Mouse (Mus musculus) 416B (cell line): ENCODE data around the gene Galnt18.

Experiments used
- DNase-seq: peaks from one replicate; pipeline ENCODE4 v3.0.0; 2011; ENCODE audit warnings: low read depth

Gene Galnt18

GRCm38 (mm10) chr7:111771251-111771801 lies 8.5 kb downstream of the Galnt18 start:
- no peak for DNase-seq

GRCm38 (mm10) chr7:111770585-111770984 lies 9.2 kb downstream of the Galnt18 start:
- no peak for DNase-seq

DNA sequence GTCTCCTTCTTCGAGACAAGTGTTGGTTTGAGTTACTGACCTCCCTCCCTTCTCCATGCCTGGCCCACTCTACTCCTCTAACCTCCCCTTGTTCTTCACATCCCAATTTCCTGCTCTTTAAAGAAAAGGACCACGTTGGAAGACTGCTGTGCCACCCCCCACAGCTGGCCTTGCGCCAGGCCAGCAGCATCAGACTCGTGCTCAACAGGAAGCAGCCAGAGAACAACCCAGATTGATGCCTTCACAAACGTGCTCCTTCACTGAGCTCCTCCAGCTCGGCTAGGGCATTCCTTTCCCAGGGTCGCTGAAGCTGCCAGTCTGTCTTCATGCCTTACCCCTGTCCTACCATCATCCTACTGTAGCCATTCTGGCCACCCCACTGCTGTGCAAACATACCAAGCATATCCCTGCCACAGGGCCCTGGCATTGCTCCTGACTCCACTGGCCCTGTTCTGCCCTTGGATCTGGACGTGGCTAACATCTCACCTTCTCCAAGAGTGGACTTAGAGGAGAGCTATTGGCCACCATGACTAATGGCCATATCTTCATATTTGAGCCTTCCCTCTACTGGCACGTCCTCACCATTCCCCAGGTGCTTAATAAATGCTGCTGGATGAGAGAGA lies 13.5 kb downstream of the Galnt18 start:
- DNase-seq = no peak

- no peak for DNase-seq
Observed at GRCm38 (mm10) chr7:111762754-111763153, 17.0 kb downstream of the Galnt18 start.

DNA sequence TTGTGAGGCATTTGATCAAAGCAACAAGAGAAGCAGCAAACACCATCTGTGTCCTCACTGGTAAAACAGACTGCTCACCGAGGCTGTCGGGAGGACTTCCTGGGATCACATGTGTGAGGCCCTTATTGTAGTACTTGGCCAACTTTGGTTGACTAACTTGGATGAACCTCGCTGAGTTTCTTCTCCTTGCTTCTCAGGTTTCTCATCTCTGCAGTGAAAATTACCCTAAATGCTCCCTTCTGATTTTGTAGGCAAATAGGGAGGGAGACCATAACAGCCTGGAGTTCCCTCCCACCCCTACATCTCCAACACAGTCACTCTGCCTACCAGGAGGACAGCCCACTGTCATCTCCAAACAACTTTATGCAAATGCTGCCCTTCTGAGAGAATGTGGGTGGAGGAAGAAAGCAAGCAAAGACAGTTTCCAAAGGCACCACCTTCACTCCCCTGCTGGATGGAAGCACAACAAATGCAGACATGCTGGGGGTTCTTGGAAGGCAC lies 31.2 kb downstream of the Galnt18 start:
- DNase-seq = no peak

DNA sequence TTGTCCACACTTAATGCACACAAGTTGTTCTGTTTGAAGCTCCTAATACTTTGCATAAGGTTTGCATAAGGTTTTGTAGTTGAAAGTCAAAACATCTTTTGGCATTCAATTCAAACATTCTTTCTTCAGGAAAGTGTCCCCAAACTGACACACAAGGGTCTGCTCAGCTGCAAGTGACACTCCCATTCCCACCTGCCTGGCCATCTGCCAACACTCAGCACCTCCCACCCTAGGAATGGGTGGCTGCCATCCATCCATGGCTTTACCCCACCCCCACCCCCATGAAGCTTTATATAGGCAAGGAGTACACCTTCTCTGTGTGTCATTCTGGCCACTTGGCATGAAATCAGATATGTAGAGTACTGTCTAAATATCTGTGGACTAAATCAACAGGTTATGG lies 35.0 kb downstream of the Galnt18 start:
- DNase-seq = no peak

- no peak for DNase-seq
Observed at GRCm38 (mm10) chr7:111741595-111741994, 38.2 kb downstream of the Galnt18 start.

DNA sequence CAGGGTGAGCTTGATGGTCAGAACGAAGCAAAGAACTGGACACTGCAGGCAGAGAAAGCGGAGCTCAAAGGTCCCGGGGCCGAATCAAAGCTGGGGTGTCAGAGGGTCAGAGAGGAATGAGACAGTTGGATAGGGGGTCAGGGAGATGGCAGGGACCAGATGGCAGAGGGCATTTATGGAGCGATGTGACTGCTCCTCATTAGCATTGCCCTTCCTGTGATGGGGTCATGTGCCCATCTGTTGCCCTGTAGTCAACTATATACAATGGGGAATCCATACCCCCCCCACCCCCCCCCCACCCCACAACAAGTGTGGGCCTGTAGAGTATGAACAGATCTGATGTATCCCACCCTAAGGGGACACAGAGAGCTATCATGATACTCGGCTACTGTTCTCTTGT lies 39.7 kb downstream of the Galnt18 start:
- DNase-seq = no peak

GRCm38 (mm10) chr7:111739371-111739765 lies 40.4 kb downstream of the Galnt18 start:
- DNase-seq = no peak

GRCm38 (mm10) chr7:111738456-111739370 lies 41.1 kb downstream of the Galnt18 start:
- DNase-seq = no peak

DNA sequence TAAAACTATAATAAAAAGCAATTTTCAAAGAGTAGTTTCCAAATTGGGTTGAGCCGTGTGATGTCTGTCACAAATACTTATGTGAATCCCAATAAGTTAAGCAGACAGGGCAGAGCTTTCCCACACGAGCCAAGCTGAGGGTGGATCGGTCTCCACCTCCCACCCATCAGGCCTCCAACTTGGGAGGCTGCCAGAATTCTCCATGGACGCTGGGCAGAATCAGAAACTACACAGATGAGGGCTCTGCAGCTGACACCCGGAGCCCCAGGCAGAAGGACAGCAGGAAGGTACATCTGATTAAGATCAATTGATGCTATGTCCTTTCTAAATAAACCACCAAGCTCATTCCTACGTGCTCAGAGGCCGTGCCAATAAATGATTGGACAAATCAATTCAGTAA lies 42.4 kb downstream of the Galnt18 start:
- no peak for DNase-seq

DNA sequence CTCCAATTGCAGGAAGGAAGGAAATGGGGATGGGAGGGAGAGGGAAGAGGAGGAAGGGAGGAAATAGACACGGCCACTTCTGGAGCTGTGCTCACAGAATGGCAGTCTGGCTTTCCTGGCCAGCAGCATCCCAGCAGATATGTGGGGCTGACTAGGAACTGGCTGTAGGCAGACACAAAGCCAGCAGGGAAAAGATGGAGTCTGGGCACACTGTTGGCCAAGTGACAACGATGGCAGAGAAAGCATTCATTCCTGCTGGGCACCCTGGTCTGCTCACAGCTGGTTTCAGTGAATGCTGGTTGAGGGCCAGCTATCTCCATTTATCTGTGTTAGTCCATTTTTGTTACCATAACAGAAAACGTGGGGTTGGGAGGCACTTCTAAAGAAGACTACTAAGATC lies 43.4 kb downstream of the Galnt18 start:
- DNase-seq = no peak

DNA sequence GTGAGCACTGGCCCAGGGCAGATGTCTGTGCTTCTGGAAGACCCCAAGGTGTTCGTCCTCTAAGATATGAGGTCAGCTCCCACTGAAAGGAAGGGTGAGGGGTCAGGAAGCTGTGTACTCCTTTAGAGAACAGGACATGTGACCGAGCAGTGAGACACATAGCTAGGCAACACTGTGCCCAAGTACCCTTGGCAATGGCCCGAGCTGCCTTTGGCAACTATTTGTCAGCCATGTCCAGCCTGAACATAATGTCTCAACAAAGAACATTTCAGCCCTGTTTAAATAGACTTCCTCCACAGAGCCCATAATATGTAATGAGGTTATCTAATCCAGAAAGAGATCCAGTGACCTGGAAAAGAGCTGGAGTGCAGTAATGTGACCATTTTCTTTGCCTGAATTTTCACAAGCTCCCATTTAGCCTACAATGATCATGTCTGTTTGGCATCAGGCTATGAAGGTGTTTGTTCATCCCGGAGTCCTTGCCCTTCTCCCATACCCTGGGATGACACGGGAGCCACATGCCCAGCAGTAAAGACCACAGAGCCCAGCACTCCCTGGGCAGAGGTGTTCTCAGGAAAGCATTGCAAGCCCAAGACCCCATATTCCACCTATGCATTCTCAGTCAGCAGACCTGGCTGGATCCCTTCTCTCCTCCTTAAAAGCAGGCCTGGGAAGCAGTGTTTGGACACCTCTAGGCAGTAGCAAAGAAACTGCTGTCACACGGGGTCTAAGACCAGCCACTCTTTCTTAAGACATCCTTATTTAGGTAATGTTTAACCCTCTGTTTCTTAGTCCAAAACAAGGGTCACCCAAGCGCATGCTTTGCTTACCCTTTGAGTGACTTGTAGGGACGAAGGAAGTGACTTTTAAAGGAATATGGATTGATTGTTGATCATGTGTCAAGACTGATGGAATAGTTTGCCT lies 49.2 kb downstream of the Galnt18 start:
- DNase-seq = no peak

DNA sequence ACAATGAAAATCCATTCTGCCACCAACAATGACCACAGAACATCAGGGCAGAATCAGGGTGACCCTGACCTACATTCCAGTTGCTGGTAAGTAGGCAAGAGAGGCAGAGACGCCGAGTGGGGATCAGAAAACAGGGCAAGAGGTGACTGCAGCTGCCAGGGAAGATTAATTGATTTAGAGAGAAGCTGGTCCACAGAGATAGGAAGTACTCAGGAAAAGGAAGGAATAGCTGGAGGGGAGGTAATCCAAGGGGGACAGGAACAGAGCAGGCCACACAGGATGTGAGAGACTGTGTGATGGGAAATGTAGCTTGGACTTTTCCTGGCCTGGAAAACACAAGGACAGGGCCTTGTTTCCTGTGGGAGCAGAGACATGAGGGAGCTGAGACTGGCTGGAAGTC lies 52.8 kb downstream of the Galnt18 start:
- no peak for DNase-seq

GRCm38 (mm10) chr7:111724730-111725129 lies 55.0 kb downstream of the Galnt18 start:
- no peak for DNase-seq

DNA sequence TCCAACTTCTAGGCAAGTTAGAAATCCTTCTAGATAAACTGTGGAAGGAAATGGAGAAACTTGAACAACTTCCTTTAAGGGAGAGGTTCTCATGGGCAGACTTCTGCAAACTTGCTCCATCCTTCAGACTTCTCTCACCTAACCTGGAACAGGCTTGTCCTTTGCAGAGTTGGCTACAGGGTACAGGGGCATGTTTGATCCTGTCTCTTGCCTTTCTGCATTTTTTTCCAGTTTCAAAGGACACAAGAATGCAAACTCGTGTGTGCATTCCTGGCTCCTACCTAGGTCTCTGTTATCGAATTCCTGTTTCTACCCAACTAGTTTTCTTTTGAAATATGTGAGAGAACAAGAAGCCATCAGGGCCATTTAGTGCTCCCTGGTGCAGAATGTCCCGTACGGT lies 55.8 kb downstream of the Galnt18 start:
- no peak for DNase-seq

DNA sequence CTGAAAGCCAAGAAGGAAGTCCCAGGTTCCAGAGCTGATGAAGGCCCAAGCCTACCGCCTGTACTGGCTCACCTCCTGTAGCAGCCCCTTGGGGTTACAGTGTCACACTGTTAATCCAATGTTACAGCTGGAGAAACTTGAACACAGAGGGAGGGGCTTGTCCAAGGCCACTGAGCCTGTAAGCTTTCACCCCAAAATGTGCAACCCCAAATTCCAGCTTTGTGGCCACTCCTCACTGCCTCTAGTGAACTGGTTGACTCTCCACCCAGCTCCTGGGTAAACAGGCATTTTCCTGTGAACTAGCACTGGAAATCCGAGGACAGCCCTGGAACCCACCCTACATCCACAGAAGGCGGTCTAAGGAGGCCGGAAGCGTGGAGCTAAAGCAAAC lies 58.5 kb downstream of the Galnt18 start:
- no peak for DNase-seq

- no peak for DNase-seq
Observed at GRCm38 (mm10) chr7:111720511-111721307, 59.1 kb downstream of the Galnt18 start.

DNA sequence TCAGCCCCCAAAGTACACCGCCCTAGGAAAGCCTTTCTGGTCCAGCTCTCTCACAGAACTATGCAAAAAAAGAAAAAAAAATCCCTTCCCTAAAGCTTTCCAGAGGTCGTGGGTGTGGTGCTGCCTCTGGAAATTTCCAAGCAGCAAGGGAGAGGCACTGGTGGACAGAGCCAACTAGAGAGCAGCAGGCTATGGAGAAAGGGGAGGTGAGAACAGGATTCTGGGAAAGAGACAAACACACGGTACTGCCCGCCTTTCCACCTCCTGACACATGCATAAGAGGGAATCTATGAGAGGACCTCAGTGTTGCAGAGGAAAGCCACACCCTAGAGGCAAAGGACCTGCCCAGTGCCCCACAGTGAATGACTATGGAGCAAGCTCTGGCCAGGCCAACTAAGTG lies 60.9 kb downstream of the Galnt18 start:
- no peak for DNase-seq

DNA sequence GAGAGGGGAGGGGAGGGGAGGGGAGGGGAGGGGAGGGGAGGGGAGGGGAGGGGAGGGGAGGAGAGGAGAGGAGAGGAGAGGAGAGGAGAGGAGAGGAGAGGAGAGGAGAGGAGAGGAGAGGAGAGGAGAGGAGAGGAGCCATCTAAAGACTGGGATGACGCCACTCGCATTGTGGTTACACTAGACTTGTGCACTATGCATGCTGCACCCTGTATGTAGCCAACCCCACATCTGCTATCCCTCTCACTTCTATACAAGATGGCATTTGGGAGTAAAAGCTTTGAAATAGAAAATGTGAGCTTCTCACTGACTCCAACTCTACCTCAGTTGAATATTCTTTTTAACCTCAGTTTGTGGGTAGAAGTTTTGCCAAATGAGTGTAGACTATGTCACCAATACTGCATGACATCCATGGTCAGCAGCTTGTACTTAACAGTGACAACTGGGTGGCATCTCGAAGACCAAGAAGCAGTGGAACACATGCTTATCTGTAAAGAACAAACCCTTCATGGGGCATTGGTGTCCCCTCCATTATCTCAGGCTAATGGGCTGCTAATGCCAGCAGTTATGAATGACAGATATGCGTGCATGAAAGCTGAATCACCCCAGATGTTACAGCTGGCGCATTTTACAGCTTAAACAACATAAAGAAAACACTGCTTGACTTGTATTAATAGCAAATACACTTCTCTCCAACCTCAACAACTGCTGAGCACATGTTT lies 65.0 kb downstream of the Galnt18 start:
- no peak for DNase-seq
